16 mouse cellular contexts compared by ENCODE assay signal in the genomic region with DNA sequence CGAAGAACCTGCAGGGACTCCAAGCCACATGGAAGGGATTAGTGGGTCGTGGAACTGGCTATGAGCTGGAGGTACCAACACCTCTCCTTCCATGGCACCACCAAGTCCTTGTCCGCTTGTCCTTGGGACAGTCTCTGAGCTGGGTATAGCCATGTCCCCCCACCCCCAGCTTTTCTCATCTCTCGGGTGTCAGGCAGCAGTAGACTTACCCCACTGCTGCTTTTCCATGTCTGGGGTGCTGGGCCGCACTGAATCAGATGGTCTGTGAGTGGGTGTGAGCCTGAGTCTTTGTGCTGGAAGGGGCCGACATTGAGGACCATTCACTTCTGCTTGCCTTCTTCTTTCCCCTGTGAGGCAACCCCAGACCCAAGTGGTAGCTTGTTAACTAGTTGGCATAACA. TPM values are rescaled to one million over a fixed set of nuclear protein-coding genes. Genes with fewer than 3 reads are reported as not detected.
DNase-seq lines count a peak whose midpoint lies in the region; ATAC-seq and TF ChIP-seq lines count a peak whose summit lies in the region.
"Had no signal": no experiment of that assay in that cellular context is flagged by ENCODE, and none has a peak within 500 bp of the region (broad histone marks: within the 10 kb centered on the region; RNA-seq: fewer than 3 reads in every experiment).

No protein-coding gene starts in this region.

- TF ChIP-seq CTCF in forebrain, postnatal 0 days (IDR thresholded peaks at IDR 0.05; ENCODE audit: low read depth) = no peak

- DNase-seq in cerebellum, adult 18-20 months = peak; percentile 16 to 27
- peak; percentile 40 for DNase-seq in brain, adult 2 months (ENCODE audit: low read depth, low spot score)
- DNase-seq in forebrain, postnatal 0 days = no peak
- DNase-seq: adrenal gland, adult 2 months; kidney, postnatal 14 days; liver; lung, postnatal 14 days; spleen, adult 18-20 months; thymus, postnatal 25 days had no signal

- H3K27ac ChIP-seq in forebrain, postnatal 0 days (ENCODE audit: low read depth, low read length) = no peak overlapping the region
- H3K27ac ChIP-seq in midbrain, embryonic 12.5 days (replicated peaks) = no peak overlapping the region

- H3K4me3 ChIP-seq in forebrain, postnatal 0 days (ENCODE audit: low read depth, low read length) = peak overlapping the region; percentile 89
- H3K4me3 ChIP-seq in midbrain, embryonic 12.5 days = peak overlapping the region; percentile 88
- H3K4me3 ChIP-seq: erythroblast, embryonic 14.5 days had no signal

- H3K27me3 ChIP-seq in forebrain, postnatal 0 days (ENCODE audit: insufficient read depth, low read length) = no peaks in the 10 kb centered on the region
- peaks cover 14% of the 10 kb centered on the region for H3K27me3 ChIP-seq in midbrain, embryonic 12.5 days

- H3K4me1 ChIP-seq in forebrain, postnatal 0 days (ENCODE audit: insufficient read depth) = peaks cover 32% of the 10 kb centered on the region
- peaks cover 32% of the 10 kb centered on the region for H3K4me1 ChIP-seq in midbrain, embryonic 12.5 days

- no peak overlapping the region for H3K9ac ChIP-seq in forebrain, postnatal 0 days
- no peak overlapping the region for H3K9ac ChIP-seq in midbrain, embryonic 12.5 days (replicated peaks)

- H3K9me3 ChIP-seq in forebrain, postnatal 0 days (ENCODE audit: low read length) = no peaks in the 10 kb centered on the region
- no peaks in the 10 kb centered on the region for H3K9me3 ChIP-seq in midbrain, embryonic 12.5 days

- 71% methylated on average over 6 of the region's 6 CpGs for WGBS in forebrain, postnatal 0 days
- 72% methylated on average over 6 of the region's 6 CpGs for WGBS in midbrain, embryonic 12.5 days

- H3K4me2 ChIP-seq in forebrain, postnatal 0 days (ENCODE audit: low read depth) = peak overlapping the region; percentile 73
- H3K4me2 ChIP-seq in midbrain, embryonic 12.5 days (replicated peaks) = peak overlapping the region; percentile 70

- no peak for ATAC-seq in cerebellum, adult (ENCODE audit: insufficient number of reproducible peaks, low FRiP score, low TSS enrichment)
- no peak for ATAC-seq in forebrain, postnatal 0 days
- no peak for ATAC-seq in midbrain, embryonic 12.5 days (ENCODE audit: low FRiP score, low read depth)
- ATAC-seq in megakaryocyte-erythroid progenitor cell, adult 5-6 weeks (replicated peaks; ENCODE audit: low FRiP score, low TSS enrichment, poor library complexity, severe bottlenecking) = no peak
- no peak for ATAC-seq in erythroid progenitor cell, adult 5-6 weeks (replicated peaks; ENCODE audit: low FRiP score, poor library complexity, severe bottlenecking)
- ATAC-seq in megakaryocyte, adult 5-6 weeks (ENCODE audit: poor library complexity, severe bottlenecking) = no peak

- H3K36me3 ChIP-seq in forebrain, postnatal 0 days (ENCODE audit: insufficient read depth) = no peaks in the 10 kb centered on the region
- H3K36me3 ChIP-seq in midbrain, embryonic 12.5 days = no peaks in the 10 kb centered on the region; the same call in 1 of the 2 replicates
- H3K36me3 ChIP-seq: G1E had no signal

RNA-seq across cellular contexts. Expression of gene Apba2, which starts 2.1 kb away (rescaled TPM):
- total RNA-seq in forebrain, postnatal 0 days (2014; rRNA removed) = 332 and 333 TPM in 2 replicates
- polyA plus RNA-seq in forebrain, postnatal 0 days (2015; fragmentation: Nextera tagmentation; extraction: Ambion mirVana) = 164 and 227 TPM in 2 replicates
- polyA plus RNA-seq in midbrain, embryonic 12.5 days (2016; fragmentation: Nextera tagmentation; extraction: Ambion mirVana) = 120 and 125 TPM in 2 replicates
- not detected in 2 replicates for total RNA-seq in megakaryocyte-erythroid progenitor cell, adult 5-6 weeks (2014; fragmentation: Nextera tagmentation)
- total RNA-seq in megakaryocyte-erythroid progenitor cell, adult 5-6 weeks (2017) = not detected in 2 replicates
- total RNA-seq in erythroid progenitor cell, adult 5-6 weeks (2015; ENCODE audit: low replicate concordance) = not detected in 2 replicates
- 0.83 TPM in 1 of 2 replicates, not detected in the other for total RNA-seq in erythroid progenitor cell, adult 5-6 weeks (2017; ENCODE audit: low replicate concordance)
- total RNA-seq in megakaryocyte, adult 5-6 weeks (2015) = not detected in 2 replicates
- total RNA-seq in megakaryocyte, adult 5-6 weeks (2017) = not detected in 2 replicates
- polyA plus RNA-seq: erythroblast, embryonic 14.5 days; G1E had no signal

Comparison
In these comparisons a context has a peak if more than half of its experiments do, and no peak if none do; other contexts are left out.
1. RNA of gene Apba2, which starts 2.1 kb away (total RNA-seq): 332 to 333 TPM in forebrain, postnatal 0 days; 0.83 TPM in erythroid progenitor cell, adult 5-6 weeks, not detected in megakaryocyte-erythroid progenitor cell, adult 5-6 weeks and not detected in megakaryocyte, adult 5-6 weeks; every median in the first group is over 100 times any median in the second.